Mouse (Mus musculus): ENCODE data around the gene Cipc. TPM values are rescaled to one million over a fixed set of nuclear protein-coding genes. Genes with fewer than 3 reads are reported as not detected.

Cipc gene
- total RNA-seq, 2 experiments from 2014 or later: 37.1 to 40.8 TPM

DNA sequence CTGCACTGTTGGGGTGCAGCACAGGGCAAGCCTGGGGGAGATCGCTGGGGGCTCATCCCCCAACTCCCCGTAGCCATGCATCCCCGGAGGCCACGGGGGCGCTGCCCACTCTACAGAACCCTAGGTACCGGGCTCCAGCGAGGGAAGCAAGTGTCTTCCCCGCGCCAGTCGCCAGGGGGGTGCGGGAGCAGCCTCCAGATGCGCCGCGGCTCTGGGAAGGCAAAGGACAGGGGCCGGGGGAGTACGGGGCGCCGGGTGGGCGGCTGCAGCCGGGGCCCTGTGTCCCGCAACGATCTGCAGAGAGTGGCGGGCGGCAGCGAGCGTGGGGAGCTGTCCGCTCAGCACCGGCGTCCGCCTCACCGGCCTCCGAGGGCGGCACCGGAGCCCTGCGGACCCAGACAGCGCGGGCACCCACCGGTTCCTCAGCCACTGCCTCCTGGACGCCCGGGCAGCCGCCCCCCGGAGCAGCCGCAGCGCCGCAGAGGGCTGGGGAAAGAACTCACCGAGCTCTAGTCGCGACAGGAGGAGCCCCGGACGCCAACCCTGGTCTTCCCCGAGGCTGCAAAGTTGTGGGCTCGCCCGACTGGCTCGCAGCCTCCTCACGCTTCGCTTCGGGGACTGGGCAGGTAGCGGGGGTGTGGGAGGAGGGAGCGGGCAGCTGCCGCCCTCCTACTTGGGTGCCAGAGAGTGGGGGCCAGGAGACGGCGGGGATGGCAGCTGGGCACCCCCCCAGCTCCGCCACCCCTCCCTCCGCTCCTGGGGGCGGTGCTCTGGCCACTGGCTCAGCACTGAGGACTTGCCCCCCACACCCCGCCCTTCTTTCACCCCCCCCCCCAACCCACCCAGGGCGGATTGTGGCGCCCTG is 43.3 kb downstream of the Cipc start, which contains the start of gene Zdhhc22:
Zdhhc22 (minus strand) TSS at position 541 of the 865 bp plus-strand sequence.
- no peak for DNase-seq

DNA sequence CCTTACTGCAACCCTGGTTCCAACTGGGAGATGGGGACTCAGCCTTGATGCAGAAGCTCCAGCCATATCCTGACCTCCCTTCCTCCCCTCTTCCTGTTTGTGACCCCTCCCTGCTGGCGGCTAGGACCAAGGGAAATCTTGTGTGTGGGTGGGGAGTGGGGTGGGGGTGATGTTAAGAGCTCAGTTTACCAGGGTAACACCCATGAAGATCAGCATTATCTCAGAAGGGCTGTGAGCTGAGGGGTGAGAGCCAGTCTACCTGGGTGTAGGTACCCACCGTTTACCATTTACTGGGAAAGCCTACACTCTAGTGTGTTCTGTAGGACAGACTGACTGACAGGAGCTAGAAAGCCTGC is 43.9 kb downstream of the Cipc start:
- no peak for DNase-seq

DNA sequence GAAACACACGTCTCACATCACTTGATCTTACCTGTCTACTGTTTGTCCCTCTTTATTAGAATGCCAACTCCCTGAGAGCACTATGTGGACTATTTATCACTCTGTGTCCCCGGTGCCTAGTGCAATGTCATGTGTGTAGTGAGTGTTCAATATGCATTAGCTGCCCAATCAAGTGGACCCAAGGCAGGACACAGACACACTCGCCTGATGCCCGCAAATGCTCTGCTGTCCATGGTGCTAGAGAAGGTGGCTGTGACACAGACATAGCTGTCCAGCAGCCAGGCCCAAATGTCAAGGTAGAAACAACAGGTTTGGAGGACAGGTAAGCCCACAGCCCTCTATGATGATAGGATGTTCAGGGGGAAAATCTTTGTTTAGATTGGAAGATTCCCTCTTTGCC is 47.3 kb downstream of the Cipc start:
- DNase-seq: peak in 1 of 2 experiments; percentile 40

GRCm38 (mm10) chr12:86994776-86995175 is 47.9 kb downstream of the Cipc start:
- DNase-seq: no peak

GRCm38 (mm10) chr12:86995931-86996330 is 49.1 kb downstream of the Cipc start:
- DNase-seq: no peak

- no peak for DNase-seq
Measured at GRCm38 (mm10) chr12:86998699-86999098, 51.9 kb downstream of the Cipc start.

GRCm38 (mm10) chr12:86999283-86999820 is 52.5 kb downstream of the Cipc start:
- DNase-seq: peak; percentile 80 to 85

GRCm38 (mm10) chr12:87000151-87000839 is 53.5 kb downstream of the Cipc start:
- DNase-seq: peak in 1 of 2 experiments; percentile 44

- no peak for DNase-seq
Measured at GRCm38 (mm10) chr12:87000840-87001176, 54.0 kb downstream of the Cipc start.

GRCm38 (mm10) chr12:87002209-87002608 is 55.4 kb downstream of the Cipc start:
- DNase-seq: no peak

DNA sequence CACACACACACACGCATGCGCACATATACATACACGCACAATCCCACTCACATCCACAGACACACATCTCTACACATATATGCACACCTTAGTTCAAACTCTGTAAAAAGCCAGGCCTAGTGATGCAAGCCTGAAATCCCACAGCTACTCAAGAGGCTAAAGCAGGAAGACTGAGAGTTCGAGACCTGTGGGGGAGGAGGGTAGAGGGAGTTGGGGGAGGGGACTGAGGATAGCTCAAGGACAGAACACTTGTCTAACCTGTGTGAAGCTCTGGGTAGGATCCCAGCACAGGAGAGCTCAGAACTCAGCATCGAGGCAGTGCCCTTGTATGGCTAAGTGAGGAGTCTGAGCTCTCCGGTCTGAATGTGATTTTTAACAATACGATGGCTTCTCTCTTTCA is 56.0 kb downstream of the Cipc start:
- no peak for DNase-seq

DNA sequence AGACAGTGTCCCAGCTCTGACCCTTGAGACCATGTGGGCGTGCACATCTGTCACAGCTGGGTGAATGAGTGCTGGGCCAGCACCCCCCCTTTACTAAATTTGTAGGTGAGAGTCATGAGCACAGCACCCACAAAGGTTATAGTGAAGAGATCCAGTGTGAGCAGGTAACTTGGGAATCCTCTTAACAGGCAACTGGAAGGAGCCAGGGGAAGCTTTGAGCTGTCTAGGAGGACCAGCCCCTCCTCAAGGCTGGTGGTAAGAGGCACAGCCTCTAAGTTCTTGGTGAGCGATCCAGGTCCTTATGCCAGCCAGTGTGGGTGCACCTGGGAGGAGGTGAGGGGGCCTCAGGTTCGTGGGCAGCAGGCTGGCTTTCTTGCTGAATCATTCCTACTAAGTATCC is 56.8 kb downstream of the Cipc start:
- DNase-seq: no peak

GRCm38 (mm10) chr12:87004596-87004995 is 57.8 kb downstream of the Cipc start:
- DNase-seq: no peak

Other genes starting within 250 kb of the Cipc start
- gene Angel1, start 220.6 kb upstream of the Cipc start, total RNA-seq (2021): 1 to 10 TPM; 3.0 to 3.2 TPM
- gene Lrrc74a, start 212.7 kb upstream of the Cipc start, total RNA-seq (2021): not detected
- 10 to 100 TPM; 30.0 to 30.5 TPM for gene Irf2bpl, start 62.2 kb upstream of the Cipc start, total RNA-seq (2021)
- not detected for gene Zdhhc22, start 43.4 kb downstream of the Cipc start, total RNA-seq (2021)
- gene Tmem63c, start 74.3 kb downstream of the Cipc start, total RNA-seq (2021): under 1 TPM; 0.08 to 0.12 TPM
- not detected for gene Ngb, start 155.5 kb downstream of the Cipc start, total RNA-seq (2021)
- gene Gstz1, start 200.1 kb downstream of the Cipc start, total RNA-seq (2021): 10 to 100 TPM; 47.5 to 50.0 TPM
- 1 to 10 TPM; 8.5 to 9.4 TPM for gene Pomt2, start 200.9 kb downstream of the Cipc start, total RNA-seq (2021)

All from heart, adult 18-20 months (tissue).